ENCODE assay signal across 19 mouse cellular contexts in the genomic region with DNA sequence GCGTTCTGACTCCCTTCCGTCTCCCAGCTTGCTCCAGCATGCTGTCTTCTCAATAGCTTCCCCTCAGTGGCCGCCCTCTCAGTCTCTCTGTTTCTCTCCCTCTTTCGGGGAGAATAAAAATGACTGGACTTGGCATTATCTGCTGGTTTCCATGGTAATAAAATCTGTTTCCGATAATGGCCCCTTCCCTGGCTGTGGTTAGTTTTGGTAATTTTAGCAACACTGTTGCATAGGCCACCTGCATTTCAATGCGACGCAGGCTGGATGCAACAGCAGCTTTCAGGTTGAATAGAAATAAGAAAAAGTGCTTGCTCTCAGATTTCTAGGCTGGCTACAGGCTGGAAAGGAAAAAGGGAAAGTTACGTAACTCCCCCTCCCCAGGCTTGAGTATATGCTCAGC.
A peak's percentile ranks its signal among the peaks of the same experiment; 100 is the strongest.
DNase-seq lines count a peak whose midpoint lies in the region; ATAC-seq and TF ChIP-seq lines count a peak whose summit lies in the region.
"Had no signal": no experiment of that assay in that cellular context is flagged by ENCODE, and none has a peak within 500 bp of the region (broad histone marks: within the 10 kb centered on the region; RNA-seq: fewer than 3 reads in every experiment).

No protein-coding gene starts in this region.

- intact Hi-C loops in left cerebral cortex, postnatal 36 days (cut with DNase I), result no loop called here

- H3K4me2 ChIP-seq in forebrain, embryonic 14.5 days (ENCODE audit: low read length), result no peak overlapping the region
- no peak overlapping the region for H3K4me2 ChIP-seq in forebrain, embryonic 13.5 days
- H3K4me2 ChIP-seq: stomach, embryonic 15.5 days had no signal

- no peaks in the 10 kb centered on the region; the same call in 1 of the 2 replicates for H3K27me3 ChIP-seq in forebrain, embryonic 14.5 days (replicated peaks; ENCODE audit: control insufficient read depth, insufficient read depth, low read length)
- H3K27me3 ChIP-seq in forebrain, embryonic 13.5 days, result peaks cover 42% of the 10 kb centered on the region
- peaks cover 27% of the 10 kb centered on the region for H3K27me3 ChIP-seq in hindbrain, embryonic 10.5 days (ENCODE audit: insufficient read depth, poor library complexity, severe bottlenecking)
- H3K27me3 ChIP-seq: stomach, embryonic 15.5 days had no signal

- H3K27ac ChIP-seq in forebrain, embryonic 14.5 days (ENCODE audit: low read depth, low read length), result no peak overlapping the region
- H3K27ac ChIP-seq in forebrain, embryonic 13.5 days, result no peak overlapping the region
- H3K27ac ChIP-seq in layer of hippocampus, adult 2 months, result peak overlapping the region; percentile 91
- H3K27ac ChIP-seq in hindbrain, embryonic 10.5 days, result no peak overlapping the region
- H3K27ac ChIP-seq: liver, embryonic 14.5 days; stomach, embryonic 15.5 days had no signal

- peak; percentile 50 for DNase-seq in forebrain, embryonic 14.5 days (ENCODE audit: low spot score)
- DNase-seq in left cerebral cortex, postnatal 36 days (ENCODE audit: low spot score in 2 of 2), result peak; percentile 14 to 30
- no peak for DNase-seq in left cerebral cortex, adult 18-20 months (ENCODE audit: low spot score in 2 of 2)
- peak; percentile 20 for DNase-seq in A20 (ENCODE audit: low read depth, low spot score)
- DNase-seq in layer of hippocampus, adult 2 months (ENCODE audit: low spot score in 2 of 2), result peak; percentile 41 to 66
- no peak for DNase-seq in hindbrain, embryonic 10.5 days (ENCODE audit: low spot score)
- DNase-seq: adrenal gland, adult 2 months; cerebellum, adult 11 months; cerebellum, postnatal 36 days; gastrocnemius, postnatal 10 days; heart, adult 18-20 months; kidney, adult 9 months; kidney, postnatal 4 days had no signal

- ATAC-seq in forebrain, embryonic 14.5 days, result no peak
- no peak for ATAC-seq in forebrain, embryonic 13.5 days
- ATAC-seq in erythroid progenitor cell, adult 5-6 weeks (replicated peaks; ENCODE audit: low FRiP score, poor library complexity, severe bottlenecking), result no peak
- ATAC-seq: inflammation-experienced regulatory T-cells, adult 6 months; lung, postnatal 0 days had no signal

- H3K9ac ChIP-seq in forebrain, embryonic 14.5 days (ENCODE audit: low read length), result no peak overlapping the region
- H3K9ac ChIP-seq in forebrain, embryonic 13.5 days, result no peak overlapping the region
- H3K9ac ChIP-seq: liver, embryonic 14.5 days; stomach, embryonic 15.5 days had no signal

- TF ChIP-seq CTCF in layer of hippocampus, adult 2 months (conservative IDR thresholded peaks at IDR 0.05), result peak; percentile 51

- no peaks in the 10 kb centered on the region for H3K36me3 ChIP-seq in forebrain, embryonic 14.5 days (ENCODE audit: control insufficient read depth, insufficient read depth, low read length)
- H3K36me3 ChIP-seq in forebrain, embryonic 13.5 days (ENCODE audit: poor library complexity, severe bottlenecking), result no peaks in the 10 kb centered on the region
- H3K36me3 ChIP-seq in hindbrain, embryonic 10.5 days, result no peaks in the 10 kb centered on the region
- H3K36me3 ChIP-seq: stomach, embryonic 15.5 days had no signal

- H3K4me3 ChIP-seq in forebrain, embryonic 14.5 days (ENCODE audit: low read depth, low read length), result no peak overlapping the region
- H3K4me3 ChIP-seq in forebrain, embryonic 13.5 days, result no peak overlapping the region
- no peak overlapping the region for H3K4me3 ChIP-seq in layer of hippocampus, adult 2 months
- H3K4me3 ChIP-seq in hindbrain, embryonic 10.5 days, result no peak overlapping the region
- H3K4me3 ChIP-seq: stomach, embryonic 15.5 days had no signal

- no peaks in the 10 kb centered on the region for H3K9me3 ChIP-seq in forebrain, embryonic 14.5 days (replicated peaks; ENCODE audit: control insufficient read depth, low read length)
- no peaks in the 10 kb centered on the region for H3K9me3 ChIP-seq in forebrain, embryonic 13.5 days (replicated peaks)
- H3K9me3 ChIP-seq in hindbrain, embryonic 10.5 days, result no peaks in the 10 kb centered on the region
- H3K9me3 ChIP-seq: stomach, embryonic 15.5 days had no signal

- WGBS in forebrain, embryonic 14.5 days, result 22% methylated on average over 8 of the region's 8 CpGs
- WGBS in forebrain, embryonic 13.5 days, result 25% methylated on average over 8 of the region's 8 CpGs
- 62% methylated on average over 8 of the region's 8 CpGs for WGBS in hindbrain, embryonic 10.5 days

- peaks cover 19% of the 10 kb centered on the region for H3K4me1 ChIP-seq in forebrain, embryonic 14.5 days (ENCODE audit: control insufficient read depth, insufficient read depth, low read length)
- H3K4me1 ChIP-seq in forebrain, embryonic 13.5 days, result peaks cover 46% of the 10 kb centered on the region
- peaks cover 22% of the 10 kb centered on the region for H3K4me1 ChIP-seq in hindbrain, embryonic 10.5 days (replicated peaks)
- H3K4me1 ChIP-seq: stomach, embryonic 15.5 days had no signal

Comparison
In these comparisons a context has a peak if more than half of its experiments do, and no peak if none do; other contexts are left out.
1. DNase-seq: peak in forebrain, embryonic 14.5 days (single experiment), left cerebral cortex, postnatal 36 days (2 of 2), A20 (single experiment) and layer of hippocampus, adult 2 months (2 of 2); none in left cerebral cortex, adult 18-20 months (0 of 2) and hindbrain, embryonic 10.5 days (single experiment).